Mouse (Mus musculus): ENCODE data around the gene Crim1.

DNA sequence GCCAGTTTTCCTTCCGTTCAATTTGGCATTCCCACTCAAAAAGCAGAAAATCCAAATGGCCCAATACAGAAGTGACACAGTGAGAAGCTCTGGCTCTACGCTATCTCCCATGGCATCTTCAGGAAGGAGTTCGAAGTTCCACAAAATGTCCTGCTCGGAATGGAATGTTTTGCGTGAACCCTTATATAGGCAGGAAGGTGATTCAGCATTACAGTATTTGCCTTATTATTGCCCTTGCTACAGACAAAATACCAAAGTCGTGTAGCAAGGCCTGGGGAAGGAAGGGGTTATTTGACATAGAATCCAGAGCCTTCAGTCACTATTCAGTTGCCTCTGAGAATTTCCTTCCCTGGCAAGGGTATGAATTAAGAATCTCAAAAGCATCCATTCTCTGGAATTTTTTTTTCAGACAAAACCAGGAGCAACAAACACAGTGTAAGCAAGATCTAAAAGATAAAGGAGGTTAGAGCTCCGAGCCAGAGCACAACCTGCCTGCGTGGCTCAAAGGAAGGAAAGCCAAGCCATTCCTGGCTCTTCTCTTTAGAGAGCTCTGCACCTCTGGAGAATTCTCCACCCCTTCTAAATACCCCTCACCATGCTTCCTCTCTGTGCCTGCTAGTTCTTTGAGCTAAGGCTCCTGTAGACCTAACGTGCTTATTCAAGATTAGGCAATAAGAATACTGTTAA, 192.5 kb downstream of the Crim1 start:
- no peak for TF ChIP-seq CTCF (IDR thresholded peaks at IDR 0.05; ENCODE audit: borderline replicate concordance, control insufficient read depth, extremely low read depth, insufficient read depth, low read length, poor library complexity)
- TF ChIP-seq POLR2A (IDR thresholded peaks at IDR 0.05; ENCODE audit: control insufficient read depth, extremely low read depth, insufficient read depth, low read length, poor library complexity): no peak
